Mouse (Mus musculus) adrenal gland, adult (tissue): ENCODE results near the gene 9330182L06Rik.

Experiments
- DNase-seq, 2 experiments: peaks; one replicate each; pipeline ENCODE4 v3.0.0; 2022 to 2023; ENCODE audit warnings: low spot score in 1 of 2; ENCODE audit not compliant: inconsistent age in 2 of 2

The 9330182L06Rik gene

GRCm38 (mm10) chr5:9265586-9266279, at the start of gene 9330182L06Rik:
Gene 9330182L06Rik, plus strand, starts transcription at chr5:9266118.
- peak; percentile 68 to 91 for DNase-seq

GRCm38 (mm10) chr5:9227456-9228008, 38.4 kb upstream of the 9330182L06Rik start:
- no peak for DNase-seq

GRCm38 (mm10) chr5:9264361-9264760, 1.6 kb upstream of the 9330182L06Rik start:
- DNase-seq = no peak

- DNase-seq = no peak
Measured at GRCm38 (mm10) chr5:9266280-9266923, 484 bp downstream of the 9330182L06Rik start.

GRCm38 (mm10) chr5:9269666-9270065, 3.7 kb downstream of the 9330182L06Rik start:
- peak in 1 of 2 experiments; percentile 21 for DNase-seq

GRCm38 (mm10) chr5:9272976-9273375, 7.1 kb downstream of the 9330182L06Rik start:
- DNase-seq = no peak

GRCm38 (mm10) chr5:9295777-9296549, 30.0 kb downstream of the 9330182L06Rik start:
- no peak for DNase-seq

- DNase-seq = peak in 1 of 2 experiments; percentile 27
Measured at GRCm38 (mm10) chr5:9296550-9296928, 30.6 kb downstream of the 9330182L06Rik start.

GRCm38 (mm10) chr5:9326863-9327262, 60.9 kb downstream of the 9330182L06Rik start:
- DNase-seq = peak in 1 of 2 experiments; percentile 6

GRCm38 (mm10) chr5:9327528-9327927, 61.6 kb downstream of the 9330182L06Rik start:
- peak in 1 of 2 experiments; percentile 9 for DNase-seq

- DNase-seq = no peak
Measured at GRCm38 (mm10) chr5:9338756-9339510, 73.0 kb downstream of the 9330182L06Rik start.

GRCm38 (mm10) chr5:9339511-9340173, 73.7 kb downstream of the 9330182L06Rik start:
- no peak for DNase-seq

- no peak for DNase-seq
Measured at GRCm38 (mm10) chr5:9344581-9344980, 78.7 kb downstream of the 9330182L06Rik start.

- DNase-seq = no peak
Measured at GRCm38 (mm10) chr5:9345038-9345617, 79.2 kb downstream of the 9330182L06Rik start.

GRCm38 (mm10) chr5:9345625-9346024, 79.7 kb downstream of the 9330182L06Rik start:
- no peak for DNase-seq

GRCm38 (mm10) chr5:9346510-9346909, 80.6 kb downstream of the 9330182L06Rik start:
- DNase-seq = no peak

GRCm38 (mm10) chr5:9352163-9352562, 86.2 kb downstream of the 9330182L06Rik start:
- no peak for DNase-seq

GRCm38 (mm10) chr5:9352646-9353045, 86.7 kb downstream of the 9330182L06Rik start:
- DNase-seq = no peak

GRCm38 (mm10) chr5:9354257-9354656, 88.3 kb downstream of the 9330182L06Rik start:
- DNase-seq = no peak

- peak in 1 of 2 experiments; percentile 46 for DNase-seq
Measured at GRCm38 (mm10) chr5:9358076-9358475, 92.2 kb downstream of the 9330182L06Rik start.
